In genomic region chr12:3309391-3310320, GRCm38 (mm10) we compare ENCODE assay signal across 8 mouse cellular contexts. TPM values are rescaled to one million over a fixed set of nuclear protein-coding genes. Genes with fewer than 3 reads are reported as not detected.
DNase-seq lines count a peak whose midpoint lies in the region; ATAC-seq and TF ChIP-seq lines count a peak whose summit lies in the region.

TSS of gene Rab10 (minus strand) at chr12:3309969.

- no peak for TF ChIP-seq CTCF in lung, adult 2 months (IDR thresholded peaks at IDR 0.05; ENCODE audit: insufficient read depth, low read length)

- intact Hi-C loops in heart, postnatal 25 days (cut with DNase I): loop anchor here (2.0 to 5.0 kb wide), 5 partner anchors 17 to 1608 kb away; partner anchors contain the start of gene Atad2b

- peak within 1 kb of the TSS; percentile 87 to 99 for H3K4me3 ChIP-seq in ES-E14 (ENCODE audit: insufficient read depth in 1 of 2, low read depth in 1 of 2, low read length in 2 of 2, poor library complexity in 1 of 2, severe bottlenecking in 1 of 2)
- H3K4me3 ChIP-seq in forebrain, embryonic 15.5 days: peak within 1 kb of the TSS; percentile 73
- H3K4me3 ChIP-seq in lung, adult 2 months (replicated peaks; ENCODE audit: extremely low read depth, low read depth, low read length): peak within 1 kb of the TSS; percentile 89

- H3K36me3 ChIP-seq in ES-E14 (ENCODE audit: control insufficient read depth, insufficient read depth, low read length, poor library complexity, severe bottlenecking): no peaks in the 10 kb centered on the region
- H3K36me3 ChIP-seq in forebrain, embryonic 15.5 days: no peaks in the 10 kb centered on the region

- peaks cover 4 to 7% of the 10 kb centered on the region in 2 experiments; a peak in 3 of 4 replicates for H3K4me1 ChIP-seq in ES-E14 (ENCODE audit: control insufficient read depth in 2 of 2, insufficient read depth in 2 of 2, low read length in 2 of 2, poor library complexity in 1 of 2)
- H3K4me1 ChIP-seq in forebrain, embryonic 15.5 days: peaks cover 32% of the 10 kb centered on the region
- H3K4me1 ChIP-seq in lung, adult 2 months (ENCODE audit: control insufficient read depth, insufficient read depth, low read length): peaks cover 11% of the 10 kb centered on the region

- peak within 1 kb of the TSS; percentile 94 for H3K9ac ChIP-seq in ES-E14 (ENCODE audit: insufficient read depth, low read depth, low read length, poor library complexity, severe bottlenecking)
- peak within 1 kb of the TSS; percentile 78 for H3K9ac ChIP-seq in forebrain, embryonic 15.5 days (replicated peaks)

- DNase-seq in ES-E14 (ENCODE audit: low read depth, low spot score): peak; percentile 91
- DNase-seq in cerebellum, adult 11-12 months: peak; percentile 100
- peak; percentile 99 for DNase-seq in heart, postnatal 25 days (ENCODE audit: low spot score)
- DNase-seq in layer of hippocampus, adult 18-20 months (ENCODE audit: low spot score in 2 of 2): peak; percentile 99 to 100
- peak; percentile 97 for DNase-seq in lung, adult 2 months
- peak; percentile 98 to 99 for DNase-seq in thymus, adult 18-20 months

- in situ Hi-C loops in ES-E14 (cut with MboI; ENCODE audit: low sequenced_read_pairs in 2 of 2, unreplicated experiment in 2 of 2): no loop called here

- peak within 1 kb of the TSS; percentile 91 for H3K27ac ChIP-seq in ES-E14 (ENCODE audit: insufficient read depth, low read depth, low read length, poor library complexity, severe bottlenecking)
- H3K27ac ChIP-seq in forebrain, embryonic 15.5 days (replicated peaks): peak within 1 kb of the TSS; percentile 98

- peak; percentile 96 for ATAC-seq in forebrain, embryonic 15.5 days (replicated peaks)
- ATAC-seq in neutrophil, adult 5-6 weeks (ENCODE audit: extremely low read depth, insufficient number of reproducible peaks, low FRiP score, poor library complexity, severe bottlenecking): peak; percentile 87

- under 1% methylated on average over 75 of the region's 111 CpGs for WGBS in forebrain, embryonic 15.5 days
- WGBS in lung, adult 2 months: under 1% methylated on average over 109 of the region's 111 CpGs

- peak; percentile 92; the same call in 1 of the 2 replicates for TF ChIP-seq POLR2A in lung, adult 2 months (IDR thresholded peaks at IDR 0.05; ENCODE audit: borderline replicate concordance, extremely low read depth, low read depth, low read length)

- H3K27me3 ChIP-seq in forebrain, embryonic 15.5 days: no peaks in the 10 kb centered on the region

- H3K4me2 ChIP-seq in forebrain, embryonic 15.5 days (replicated peaks): peak within 1 kb of the TSS; percentile 75

- H3K9me3 ChIP-seq in ES-E14 (ENCODE audit: control insufficient read depth, insufficient read depth, low read depth, low read length): no peaks in the 10 kb centered on the region
- H3K9me3 ChIP-seq in forebrain, embryonic 15.5 days: no peaks in the 10 kb centered on the region

TF ChIP-seq in ES-E14, 5 proteins besides CTCF, POLR2A, EP300 and RAD21:
- no peak for TF ChIP-seq ZNF384 (IDR thresholded peaks at IDR 0.05; ENCODE audit: low read depth, low read length)
- no peak for TF ChIP-seq ZC3H11A (IDR thresholded peaks at IDR 0.05; ENCODE audit: borderline replicate concordance, low read depth, low read length)
- peak; percentile 3; the same call in 1 of the 2 replicates for TF ChIP-seq HCFC1 (IDR thresholded peaks at IDR 0.05; ENCODE audit: borderline replicate concordance, insufficient read depth, low read length)
- TF ChIP-seq MAFK (IDR thresholded peaks at IDR 0.05; ENCODE audit: insufficient read depth, low read depth, low read length): no peak

RNA-seq across cellular contexts. Expression of gene Rab10, which starts in this region (rescaled TPM):
- 65.4 and 73.5 TPM in 2 replicates for total RNA-seq in ES-E14 (2012; rRNA removed)
- 142 and 149 TPM in 2 replicates for polyA plus RNA-seq in forebrain, embryonic 15.5 days (2015; fragmentation: Nextera tagmentation; extraction: Ambion mirVana)
- total RNA-seq in heart, postnatal 25 days (2021): 100 to 1,000 TPM; 120 to 135 TPM
- 100 to 1,000 TPM; 152 to 156 TPM for total RNA-seq in layer of hippocampus, adult 18-20 months (2021)
- 33.1 and 40.7 TPM in 2 replicates for polyA plus RNA-seq in lung, adult 2 months (2012; rRNA removed)
- total RNA-seq in neutrophil, adult 5-6 weeks (2017): 93.8 and 93.9 TPM in 2 replicates

Comparison
In these comparisons a context has a peak if more than half of its experiments do, and no peak if none do; other contexts are left out.
1. Peak in every context shown above with its lines: DNase-seq, ATAC-seq, H3K4me3 ChIP-seq and H3K27ac ChIP-seq.